Mouse (Mus musculus): ENCODE measurements around the gene Dennd6b.

- TF ChIP-seq CTCF (IDR thresholded peaks at IDR 0.05; ENCODE audit: low read depth, low read length) (no peak), POLR2A (IDR thresholded peaks at IDR 0.05; ENCODE audit: insufficient read depth, low read length) (no peak)
These were observed 30.8 kb downstream of the Dennd6b start for GRCm38 (mm10) chr15:89165478-89165877.
